Mouse (Mus musculus) bone marrow, adult 2 months (tissue): Measurements from ENCODE around the gene Tgfbr3. TPM values are rescaled to one million over a fixed set of nuclear protein-coding genes. Genes with fewer than 3 reads are reported as not detected.

Experiments
- H3K27ac ChIP-seq: fragments of 200-500 bp; 2 replicates; pipeline ENCODE4 v1.5.1; 2012; ENCODE audit warnings: low read depth, mild to moderate bottlenecking, control low read depth, inconsistent platforms, low read length; ENCODE audit not compliant: control insufficient read depth, poor library complexity, insufficient read depth
- H3K4me1 ChIP-seq: fragments of 200-500 bp; 2 replicates; pipeline ENCODE4 v1.6.1; 2011; ENCODE audit warnings: low read length; ENCODE audit not compliant: control insufficient read depth, insufficient read depth
- H3K4me3 ChIP-seq: fragments of 200-500 bp; replicated peaks from 2 replicates; pipeline ENCODE3; 2011; ENCODE audit warnings: mild to moderate bottlenecking, low read depth, low read length, control low read depth; ENCODE audit not compliant: control insufficient read depth
- CTCF ChIP-seq: fragments of 200-500 bp; IDR thresholded peaks from 2 replicates; pipeline ENCODE4 v1.5.1; 2011; ENCODE audit warnings: low read length, control low read depth; ENCODE audit not compliant: control insufficient read depth, insufficient read depth
- POLR2A ChIP-seq: fragments of 200-500 bp; IDR thresholded peaks from 2 replicates; pipeline ENCODE4 v1.6.1; 2011; ENCODE audit warnings: low read depth, mild to moderate bottlenecking, control low read depth, low read length, borderline replicate concordance; ENCODE audit not compliant: control insufficient read depth
- WGBS: fragments of 180-500 bp; shearing (Covaris S2); methylation state at CpG from one replicate; pipeline ENCODE4 v1.1.7; 2018; 5-methylcytosine and 5-hydroxymethylcytosine counted together
- polyA plus RNA-seq: library from polyadenylated mRNA; stranded (reverse); fragments of >200 nt; gene quantifications from 2 replicates; pipeline ENCODE4 v1.2.4, GENCODE M21; 2011; ENCODE audit warnings: low replicate concordance; ENCODE audit not compliant: missing spikeins, insufficient read depth, insufficient read length

Tgfbr3 gene
- polyA plus RNA-seq, 1 experiment, result 7.4 TPM

GRCm38 (mm10) chr5:107142791-107143190 lies 146.6 kb downstream of the Tgfbr3 start:
- H3K4me3 ChIP-seq, result no peak overlapping the region
- peaks cover 1% of the 10 kb centered on the region; the same call in 1 of the 2 replicates for H3K4me1 ChIP-seq
- 48% methylated on average over 5 of the region's 5 CpGs for WGBS

GRCm38 (mm10) chr5:107141375-107141774 lies 148.1 kb downstream of the Tgfbr3 start:
- 80% methylated on average over 5 of the region's 5 CpGs for WGBS
- Histone ChIP-seq H3K4me3 (no peak overlapping the region), H3K27ac (no peak overlapping the region), H3K4me1 (peaks cover 1% of the 10 kb centered on the region; the same call in 1 of the 2 replicates)
- no peak for TF ChIP-seq POLR2A
- no peak for TF ChIP-seq CTCF

More at GRCm38 (mm10) chr5:107142791-107143190, 146.6 kb downstream of the Tgfbr3 start:
- no peak for TF ChIP-seq POLR2A
- no peak for TF ChIP-seq CTCF
- no peak overlapping the region for H3K27ac ChIP-seq

GRCm38 (mm10) chr5:107139800-107140651 lies 149.4 kb downstream of the Tgfbr3 start:
- peaks cover 1% of the 10 kb centered on the region; the same call in 1 of the 2 replicates for H3K4me1 ChIP-seq
- no peak overlapping the region for H3K27ac ChIP-seq
- 90% methylated on average over 11 of the region's 11 CpGs for WGBS
- no peak for TF ChIP-seq POLR2A
- TF ChIP-seq CTCF, result no peak
- H3K4me3 ChIP-seq, result no peak overlapping the region

- no peak overlapping the region for H3K4me3 ChIP-seq
- WGBS, result 51% methylated on average over 2 of the region's 2 CpGs
- no peak overlapping the region for H3K27ac ChIP-seq
- H3K4me1 ChIP-seq, result no peaks in the 10 kb centered on the region
- TF ChIP-seq POLR2A, result no peak
- TF ChIP-seq CTCF, result no peak
Observed at GRCm38 (mm10) chr5:107133336-107133735, 156.1 kb downstream of the Tgfbr3 start.

GRCm38 (mm10) chr5:107132231-107132630 lies 157.2 kb downstream of the Tgfbr3 start:
- TF ChIP-seq POLR2A, result no peak
- no peak for TF ChIP-seq CTCF
- Histone ChIP-seq H3K27ac (no peak overlapping the region), H3K4me1 (no peaks in the 10 kb centered on the region), H3K4me3 (no peak overlapping the region)
- WGBS, result 80% methylated on average over 8 of the region's 8 CpGs

- H3K27ac ChIP-seq, result no peak overlapping the region
- WGBS, result 92% methylated on average over 5 of the region's 5 CpGs
- no peak overlapping the region for H3K4me3 ChIP-seq
- H3K4me1 ChIP-seq, result no peaks in the 10 kb centered on the region
- no peak for TF ChIP-seq CTCF
- TF ChIP-seq POLR2A, result no peak
Observed at GRCm38 (mm10) chr5:107129304-107129703, 160.1 kb downstream of the Tgfbr3 start.

GRCm38 (mm10) chr5:107126561-107126960 lies 162.9 kb downstream of the Tgfbr3 start:
- TF ChIP-seq CTCF, result no peak
- no peak for TF ChIP-seq POLR2A
- WGBS, result 72% methylated on average over 7 of the region's 7 CpGs
- H3K4me1 ChIP-seq, result no peaks in the 10 kb centered on the region
- H3K4me3 ChIP-seq, result no peak overlapping the region
- no peak overlapping the region for H3K27ac ChIP-seq

- TF ChIP-seq CTCF, result no peak
- no peak for TF ChIP-seq POLR2A
- Histone ChIP-seq H3K4me1 (no peaks in the 10 kb centered on the region), H3K4me3 (no peak overlapping the region), H3K27ac (no peak overlapping the region)
- WGBS, result 65% methylated on average over 6 of the region's 6 CpGs
Observed at GRCm38 (mm10) chr5:107125131-107125530, 164.3 kb downstream of the Tgfbr3 start.

- H3K27ac ChIP-seq, result no peak overlapping the region
- no peaks in the 10 kb centered on the region for H3K4me1 ChIP-seq
- no peak overlapping the region for H3K4me3 ChIP-seq
- 80% methylated on average over 7 of the region's 7 CpGs for WGBS
- TF ChIP-seq POLR2A (no peak), CTCF (no peak)
Observed at GRCm38 (mm10) chr5:107124531-107124930, 164.9 kb downstream of the Tgfbr3 start.
